Mouse (Mus musculus) ovary, postnatal 36 days (tissue): ENCODE measurements around the gene Emc9.

Experiments used
- DNase-seq: peaks from one replicate; pipeline ENCODE4 v3.0.0; 2022; ENCODE audit warnings: low spot score, mixed read lengths

Gene Emc9

DNA sequence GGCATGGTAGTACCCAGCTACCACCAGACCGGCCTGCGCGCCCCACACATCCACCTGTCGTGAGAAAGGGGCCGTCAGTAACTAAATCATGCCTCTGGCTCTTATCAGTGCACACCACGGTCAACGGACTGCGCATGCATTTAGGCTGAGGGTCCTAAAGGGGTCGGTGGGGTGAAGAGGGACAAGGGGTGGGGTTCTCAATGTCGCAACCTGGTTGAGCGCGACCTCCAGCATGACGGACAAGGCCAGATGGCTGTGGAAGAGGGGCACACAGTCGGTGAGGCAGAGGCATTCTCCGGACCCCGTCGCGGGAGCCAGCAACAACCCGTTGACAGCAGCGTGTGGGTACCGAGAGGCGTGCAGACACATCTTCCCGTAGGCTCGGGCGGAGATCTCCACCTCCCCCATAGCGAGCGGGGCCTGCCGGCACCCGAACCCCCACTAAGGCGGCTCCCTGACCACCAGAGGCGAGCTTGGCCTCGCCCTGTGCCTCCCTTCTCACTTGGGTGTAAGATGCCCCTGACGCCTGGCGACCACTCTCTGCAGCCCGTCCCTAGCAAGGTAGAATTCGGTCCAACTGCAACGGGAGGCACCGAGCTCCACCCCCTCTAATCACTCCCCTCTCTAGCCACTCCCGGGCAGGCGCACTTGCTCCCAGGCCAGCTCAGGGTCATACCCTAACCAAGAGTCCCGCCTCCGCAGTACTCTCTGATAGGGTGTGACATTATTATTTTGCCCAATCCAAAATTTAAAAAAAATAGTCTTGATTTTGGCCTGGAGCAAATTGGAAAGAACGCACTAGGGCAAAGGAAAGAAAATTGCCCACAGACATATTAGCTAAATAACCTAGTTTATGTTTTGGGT is at the start of gene Emc9:
Gene Emc9, minus strand, starts transcription at position 601 of the 864 bp plus-strand sequence.
- DNase-seq, result peak; percentile 82

DNA sequence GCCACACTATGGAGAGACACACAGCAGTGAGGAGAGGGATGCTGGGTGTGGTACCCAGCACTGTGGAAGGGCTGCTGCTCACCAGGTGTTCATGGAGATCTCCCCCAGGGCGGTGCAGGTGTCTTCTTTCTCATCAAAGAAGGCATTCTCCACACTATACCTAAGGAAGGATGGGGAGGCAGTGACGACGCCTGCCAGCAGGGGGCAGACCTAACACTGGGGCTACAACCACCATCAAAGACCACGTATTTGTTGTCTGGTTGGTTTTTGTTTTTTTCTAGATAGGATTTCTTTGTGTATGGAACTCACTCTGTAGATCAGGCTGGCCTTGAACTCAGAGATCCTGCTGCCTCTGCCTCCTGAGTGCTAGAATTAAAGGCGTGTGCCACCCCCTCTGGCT is 44.2 kb upstream of the Emc9 start:
- peak; percentile 32 for DNase-seq

DNA sequence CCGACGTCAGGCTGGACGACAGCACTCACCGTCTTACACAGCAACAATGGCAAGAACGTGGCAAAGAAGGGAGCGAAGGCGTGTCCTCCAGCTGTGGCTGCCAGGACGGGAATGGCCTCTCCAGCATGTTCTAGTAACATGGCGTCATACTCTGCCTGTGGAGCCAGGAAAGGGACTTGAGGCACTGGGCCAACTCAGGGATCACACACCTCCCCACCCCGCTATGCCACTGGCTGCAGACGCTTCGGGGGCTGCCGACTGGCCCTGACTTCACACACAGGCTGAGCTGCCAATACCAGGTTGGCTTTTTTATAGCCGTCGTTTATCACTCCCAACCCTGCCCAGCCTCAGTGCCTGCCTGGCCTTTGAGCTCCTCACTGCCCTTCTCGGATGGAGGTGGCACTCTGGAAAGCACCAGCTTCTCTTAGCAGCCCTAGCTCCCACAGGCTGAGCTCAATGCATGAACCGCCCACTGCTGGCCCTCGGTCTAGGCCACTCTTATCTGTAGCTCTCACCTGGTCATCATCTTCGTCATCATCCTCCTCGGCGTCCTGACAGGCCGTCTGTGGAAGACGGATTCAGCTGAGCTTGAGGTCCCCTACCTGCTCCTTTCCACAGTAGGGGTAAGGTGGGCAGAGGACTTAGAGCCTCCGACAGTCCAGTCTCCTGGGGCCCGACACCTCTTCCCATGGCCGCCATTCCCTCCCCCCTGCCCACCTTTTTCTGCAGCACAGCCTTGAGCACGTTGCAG is 43.1 kb upstream of the Emc9 start:
- no peak for DNase-seq

DNA sequence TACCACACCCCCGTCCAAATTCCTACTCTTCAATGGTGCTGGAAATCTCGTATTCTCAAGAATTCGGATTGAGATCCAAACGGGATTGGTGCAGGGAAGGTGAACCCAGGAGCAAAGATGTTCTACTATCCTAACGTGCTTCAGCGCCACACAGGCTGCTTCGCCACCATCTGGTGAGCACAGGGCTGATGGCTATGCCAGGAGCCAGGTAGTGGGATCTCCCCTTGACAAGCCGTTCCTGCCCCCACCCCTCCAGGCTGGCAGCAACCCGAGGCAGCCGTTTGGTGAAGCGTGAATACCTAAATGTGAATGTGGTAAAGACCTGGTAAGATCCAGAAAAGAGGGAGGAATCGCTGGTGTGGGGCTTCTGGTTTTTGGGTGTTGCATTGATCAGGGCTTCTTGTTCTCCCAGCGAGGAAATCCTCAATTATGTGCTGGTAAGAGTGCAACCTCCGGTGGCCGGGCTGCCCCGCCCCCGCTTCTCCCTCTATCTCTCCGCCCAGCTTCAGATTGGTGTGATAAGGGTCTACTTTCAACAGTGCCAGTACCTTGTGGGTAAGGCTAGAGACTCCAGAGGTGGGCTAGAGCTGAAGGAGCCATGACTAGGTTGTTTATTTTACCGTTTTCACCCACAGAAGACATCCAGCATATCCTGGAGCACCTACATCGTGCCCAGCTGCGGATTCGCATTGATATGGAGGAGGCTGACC is 33.5 kb upstream of the Emc9 start:
- no peak for DNase-seq

DNA sequence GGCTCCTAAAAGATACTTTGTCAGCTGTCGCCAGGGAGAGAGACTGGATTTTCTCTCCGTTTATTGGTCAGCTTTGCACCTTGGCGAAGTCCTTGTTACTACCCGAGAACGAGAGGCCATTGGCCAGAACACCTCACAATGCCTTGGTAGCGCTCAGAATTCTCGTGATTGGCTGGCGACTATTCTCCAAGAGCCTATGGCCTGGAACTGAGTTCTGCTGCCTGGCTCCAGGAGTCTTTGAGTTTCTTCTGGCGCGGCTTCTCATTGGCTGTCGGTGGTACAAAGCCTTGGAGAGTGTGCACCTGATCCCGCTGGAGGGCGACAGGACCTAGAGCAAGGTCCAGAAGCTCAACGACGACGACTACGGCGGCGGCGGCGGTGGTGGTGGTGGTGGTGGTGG is 32.7 kb upstream of the Emc9 start, which contains the start of gene Rec8:
Gene Rec8, plus strand, starts transcription at position 216 of the 400 bp plus-strand sequence.
- DNase-seq, result peak; percentile 32

DNA sequence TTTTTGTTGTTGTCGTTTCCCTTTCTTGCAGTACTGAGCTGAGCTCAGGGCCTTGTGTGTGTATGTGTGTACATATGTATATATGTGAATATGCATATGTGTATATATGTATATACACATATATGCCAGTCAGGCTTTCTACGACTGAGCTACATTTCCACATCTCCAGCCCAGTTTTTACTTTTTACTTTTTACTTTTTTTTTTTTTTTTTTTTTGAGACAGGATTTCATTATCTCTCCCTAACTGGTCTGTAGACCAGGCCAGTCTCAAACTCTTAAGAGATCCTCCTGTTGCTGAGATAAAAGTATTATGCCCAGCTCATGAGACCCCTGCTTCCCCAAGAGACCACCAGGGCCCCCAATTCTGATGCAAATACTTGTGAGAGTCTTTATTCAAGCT is 31.7 kb upstream of the Emc9 start:
- no peak for DNase-seq

DNA sequence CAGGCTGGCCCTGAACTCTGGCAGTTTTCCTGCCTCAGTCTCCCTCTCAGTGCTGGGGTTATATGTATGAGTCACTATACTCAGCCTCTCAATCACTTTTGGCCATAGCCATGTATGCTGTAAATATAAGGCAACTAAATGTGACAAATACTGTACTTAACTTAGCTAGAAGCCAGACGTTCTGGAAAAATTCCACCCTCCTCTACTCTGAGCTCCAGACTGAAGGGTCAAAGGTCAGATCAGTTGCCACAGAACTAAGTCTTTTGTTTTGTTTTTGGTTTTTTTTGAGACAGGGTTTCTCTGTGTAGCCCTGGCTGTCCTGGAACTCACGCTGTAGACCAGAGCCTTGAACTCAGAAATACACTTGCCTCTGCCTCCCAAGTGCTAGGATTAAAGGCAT is 30.8 kb upstream of the Emc9 start:
- DNase-seq, result no peak

DNA sequence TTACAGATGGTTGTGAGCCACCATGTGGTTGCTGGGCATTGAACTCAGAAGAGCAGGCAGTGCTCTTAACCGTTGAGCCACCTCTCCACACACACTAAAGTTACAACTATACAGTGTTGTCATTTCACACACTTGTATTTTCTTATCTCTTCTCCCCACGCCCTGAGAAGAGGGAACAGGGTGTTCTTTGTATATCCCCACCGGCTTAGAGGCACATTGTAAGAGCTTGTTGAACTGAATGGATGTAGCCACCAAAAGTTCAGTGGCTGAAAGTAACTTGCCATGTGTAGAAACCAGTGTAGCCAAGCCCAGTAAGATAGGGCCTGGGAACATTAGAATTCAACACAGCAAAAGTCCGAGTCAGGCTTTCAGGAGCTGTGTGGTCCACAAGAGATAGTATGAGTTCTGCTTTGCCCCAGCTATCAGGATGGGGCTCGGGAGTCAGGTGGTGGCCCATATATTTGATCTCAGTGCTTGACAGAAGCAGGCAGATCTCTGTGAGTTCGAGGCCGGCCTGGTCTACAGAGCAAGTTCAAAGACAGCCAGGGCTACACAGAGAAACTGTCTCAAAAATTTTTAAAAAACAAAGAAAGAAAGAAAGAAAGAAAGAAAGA is 29.6 kb upstream of the Emc9 start:
- no peak for DNase-seq

DNA sequence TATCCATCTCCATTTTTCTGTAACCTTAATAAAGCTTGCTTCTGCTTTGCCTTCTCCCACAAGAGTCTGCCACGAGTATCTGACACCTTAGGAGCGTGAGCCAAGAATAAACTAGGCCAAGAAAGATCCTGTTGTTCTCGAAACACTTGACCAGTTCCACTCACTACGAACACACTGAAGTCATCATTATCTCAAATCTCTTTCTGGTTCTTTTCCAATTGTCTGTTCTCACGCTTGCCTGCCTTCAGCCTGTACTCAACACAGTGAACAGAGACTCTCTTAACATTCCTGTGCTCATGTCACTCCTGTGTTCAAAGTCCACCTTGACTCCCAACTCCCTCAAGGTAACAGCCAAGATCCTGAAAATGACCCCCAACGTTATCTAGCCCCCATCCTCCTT is 28.2 kb upstream of the Emc9 start:
- DNase-seq, result no peak

DNA sequence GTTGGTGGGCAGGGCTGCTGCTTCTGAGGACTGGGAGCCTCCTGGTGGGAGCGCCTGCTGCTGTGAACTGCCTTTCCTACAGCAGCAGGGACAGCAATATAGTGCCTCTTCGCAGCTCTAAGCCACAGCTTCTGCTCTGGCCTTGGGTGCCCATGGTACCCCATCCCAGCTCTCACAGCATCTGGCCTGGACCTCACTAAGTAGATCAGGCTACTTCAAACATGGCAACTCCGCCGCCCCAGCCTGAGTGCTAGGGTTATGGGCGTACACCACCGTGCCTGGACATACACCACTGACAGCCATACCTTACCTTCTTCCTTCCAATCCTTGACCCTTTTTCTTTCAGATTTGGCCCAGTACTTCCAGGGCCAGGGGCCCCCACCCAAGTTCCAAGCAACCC is 23.2 kb upstream of the Emc9 start:
- DNase-seq, result no peak

DNA sequence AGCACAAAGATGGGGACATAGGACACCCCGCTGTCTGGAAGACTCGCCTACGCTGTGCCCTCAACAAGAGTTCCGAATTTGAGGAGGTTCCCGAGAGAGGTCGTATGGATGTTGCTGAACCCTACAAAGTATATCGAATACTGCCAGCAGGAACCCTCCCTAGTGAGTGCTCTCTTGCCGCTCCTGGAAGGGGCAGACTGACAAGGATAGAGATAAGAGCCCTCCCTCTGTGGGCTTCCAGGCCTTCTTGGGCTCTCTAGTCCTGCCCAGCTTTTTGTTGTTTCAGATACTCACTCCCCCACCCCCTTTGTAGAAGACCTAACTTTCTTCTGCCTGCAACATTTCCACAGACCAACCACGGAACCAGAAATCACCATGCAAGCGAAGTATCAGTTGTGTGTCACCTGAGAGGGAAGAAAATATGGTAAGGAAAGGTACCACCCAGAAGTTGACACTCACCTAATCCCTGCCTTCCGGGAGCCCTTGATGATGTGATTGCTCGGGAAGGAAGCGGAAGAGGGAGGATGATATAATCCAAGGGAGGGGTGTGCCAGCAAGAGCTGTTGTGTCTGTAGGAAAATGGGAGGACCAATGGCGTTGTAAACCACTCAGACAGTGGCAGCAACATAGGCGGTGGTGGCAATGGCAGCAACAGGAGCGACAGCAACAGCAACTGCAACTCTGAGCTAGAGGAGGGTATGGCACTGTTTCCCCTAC is 20.8 kb upstream of the Emc9 start:
- no peak for DNase-seq

DNA sequence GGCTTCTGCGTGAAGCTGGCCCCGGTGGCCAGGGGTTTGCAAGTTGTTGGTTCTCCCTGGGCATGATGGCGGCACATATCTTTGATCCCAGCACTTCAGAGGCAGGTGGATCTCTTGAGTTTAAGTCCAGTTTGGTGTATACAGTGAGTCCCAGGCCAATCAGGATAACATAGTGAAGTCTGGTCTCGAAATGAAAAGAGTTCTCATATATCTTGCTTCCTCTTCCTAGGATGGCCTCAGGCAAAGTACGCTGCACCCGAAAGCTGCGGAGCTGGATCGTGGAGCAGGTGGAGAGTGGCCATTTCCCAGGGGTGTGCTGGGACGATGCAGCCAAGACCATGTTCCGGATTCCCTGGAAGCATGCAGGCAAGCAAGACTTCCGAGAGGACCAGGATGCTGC is 19.7 kb upstream of the Emc9 start:
- no peak for DNase-seq

DNA sequence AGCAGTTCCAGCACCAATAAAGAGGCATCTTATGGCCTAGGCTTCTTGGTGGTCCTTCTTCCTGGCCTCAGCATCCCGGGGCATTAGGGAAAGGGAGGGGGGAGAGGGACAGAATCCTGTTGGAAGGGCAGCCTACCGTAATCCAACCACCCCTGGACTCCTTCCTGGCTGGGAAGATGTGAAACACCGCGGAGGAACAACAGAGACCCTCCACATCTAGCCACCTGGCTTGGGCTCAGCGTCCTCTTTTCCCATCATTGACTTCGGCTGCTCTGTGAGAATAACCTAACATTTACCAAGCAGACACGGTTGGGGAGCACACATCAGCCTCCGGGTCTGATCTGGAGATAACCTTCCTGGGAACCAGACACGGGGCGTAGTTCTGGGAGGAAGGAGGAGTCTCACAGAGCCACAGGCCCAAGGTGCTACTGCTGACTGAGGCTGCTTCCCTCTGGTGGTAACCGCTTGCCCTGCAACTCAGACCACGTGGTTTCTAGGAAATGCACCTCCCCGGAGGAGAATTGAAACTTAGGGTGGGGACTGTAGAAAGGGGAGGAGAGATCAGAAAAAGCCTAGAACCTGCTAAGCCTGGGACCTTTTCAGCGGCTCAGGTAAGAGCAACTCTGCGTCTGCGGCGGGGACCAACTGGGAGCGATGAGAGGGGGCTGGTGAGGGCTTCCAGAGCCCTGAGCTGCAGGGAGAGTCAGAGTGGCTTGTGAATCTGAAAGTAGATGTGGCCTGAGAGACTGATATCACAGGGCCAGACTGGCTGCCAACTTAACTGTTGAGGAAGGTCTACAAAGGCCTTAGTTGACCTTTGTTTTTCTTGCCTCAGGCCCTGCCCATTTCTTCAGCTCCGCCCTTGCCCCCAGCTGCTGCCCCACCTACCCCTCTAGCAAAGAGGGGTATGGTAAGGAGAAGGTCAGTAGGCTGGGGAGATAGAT is 18.8 kb upstream of the Emc9 start:
- DNase-seq, result peak; percentile 87

DNA sequence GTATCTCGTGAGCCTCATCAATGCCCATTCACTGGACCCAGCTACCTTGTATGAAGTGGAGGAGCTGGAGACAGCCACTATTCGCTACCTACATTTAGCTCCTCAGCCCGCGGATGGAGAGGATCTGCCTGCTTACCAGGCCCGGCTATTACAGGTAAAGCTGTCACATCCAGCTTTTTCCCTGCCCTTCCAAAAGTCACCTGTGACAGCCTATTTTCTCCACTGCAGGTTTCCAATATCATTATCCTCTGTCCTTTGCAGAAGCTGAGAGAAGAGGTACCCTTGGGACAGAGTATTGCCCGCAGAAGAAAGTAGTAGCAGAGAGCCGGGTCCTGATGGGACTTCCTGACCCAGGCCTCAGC is 18.1 kb upstream of the Emc9 start, which contains the start of gene Irf9:
Gene Irf9, plus strand, starts transcription at position 301 of the 362 bp plus-strand sequence.
- no peak for DNase-seq

DNA sequence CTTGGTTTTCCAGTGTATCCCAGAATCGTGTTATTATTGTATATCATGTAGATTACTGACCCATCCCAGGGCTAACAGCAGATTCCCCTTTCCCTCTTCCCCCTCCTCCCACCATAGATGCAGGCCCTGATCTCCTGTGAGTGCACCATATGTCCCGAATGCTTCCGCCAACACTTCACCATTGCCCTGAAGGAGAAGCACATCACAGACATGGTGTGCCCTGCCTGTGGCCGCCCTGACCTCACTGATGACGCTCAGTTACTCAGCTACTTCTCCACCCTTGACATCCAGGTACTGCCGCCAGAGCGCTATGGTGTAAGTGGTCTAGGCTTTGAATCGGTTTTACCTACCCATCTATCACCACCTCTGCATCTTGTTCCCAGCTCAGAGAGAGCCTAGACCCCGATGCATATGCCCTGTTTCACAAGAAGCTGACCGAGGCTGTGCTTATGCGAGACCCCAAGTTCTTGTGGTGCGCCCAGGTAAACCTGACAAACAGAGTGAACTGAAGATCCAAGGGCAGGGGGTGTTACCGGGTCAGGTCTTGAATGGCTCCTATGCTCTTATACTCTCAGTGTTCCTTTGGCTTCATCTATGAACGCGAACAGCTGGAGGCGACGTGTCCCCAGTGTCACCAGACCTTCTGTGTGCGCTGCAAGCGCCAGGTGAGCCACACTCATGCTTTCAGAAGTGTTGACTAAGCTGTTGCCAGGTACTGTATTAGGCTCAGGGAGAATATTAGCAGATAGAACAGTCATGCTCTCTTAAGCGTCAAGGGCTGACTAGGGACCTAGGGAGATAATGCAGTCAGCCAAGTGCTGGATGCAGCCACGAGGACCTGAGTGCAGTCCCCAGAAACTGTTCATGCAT is 13.7 kb upstream of the Emc9 start:
- DNase-seq, result no peak

DNA sequence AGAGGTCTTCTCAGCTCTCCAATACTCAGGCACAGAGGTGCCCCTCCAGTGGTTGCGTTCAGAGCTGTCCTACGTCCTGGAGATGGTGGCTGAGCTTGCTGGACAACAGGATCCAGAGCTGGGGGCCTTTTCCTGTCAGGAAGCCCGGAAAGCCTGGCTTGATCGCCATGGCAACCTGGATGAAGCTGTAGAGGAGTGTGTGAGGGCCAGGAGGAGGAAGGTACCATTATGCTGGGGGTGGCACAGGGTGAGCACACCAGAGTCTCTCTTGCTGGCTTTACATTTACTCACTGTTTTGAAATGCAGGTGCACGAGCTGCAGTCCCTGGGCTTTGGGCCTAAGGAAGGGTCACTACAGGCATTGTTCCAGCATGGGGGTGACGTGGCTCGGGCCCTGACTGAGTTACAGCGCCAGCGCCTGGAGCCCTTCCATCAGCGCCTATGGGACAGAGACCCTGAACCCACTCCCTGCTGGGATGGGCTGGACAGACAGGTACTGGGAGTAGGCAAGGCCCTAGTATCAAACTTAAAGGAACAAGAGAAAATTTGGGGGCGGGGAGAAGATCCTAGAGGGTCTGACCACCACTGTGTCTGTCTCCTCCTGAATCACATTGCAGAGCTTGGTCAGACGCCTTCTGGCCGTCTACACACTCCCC is 11.1 kb upstream of the Emc9 start:
- no peak for DNase-seq

DNA sequence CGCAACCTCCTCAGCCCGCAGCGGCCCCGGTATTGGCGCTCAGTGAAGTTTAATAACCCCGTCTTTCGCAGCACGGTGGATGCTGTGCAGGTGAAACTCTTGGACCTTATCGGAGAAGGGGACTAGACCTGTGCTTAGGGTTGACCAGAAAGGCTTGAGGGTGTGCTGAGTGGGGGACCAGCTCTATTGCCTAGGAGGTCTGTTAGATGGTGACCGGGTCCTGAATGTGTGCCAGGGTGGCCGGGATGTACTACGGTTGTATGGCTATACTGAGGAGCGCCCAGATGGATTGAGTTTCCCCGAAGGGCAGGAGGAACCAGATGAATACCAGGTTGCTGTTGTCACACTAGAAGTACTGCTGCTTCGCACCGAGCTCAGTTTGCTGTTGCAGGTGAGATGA is 7.1 kb upstream of the Emc9 start:
- no peak for DNase-seq

DNA sequence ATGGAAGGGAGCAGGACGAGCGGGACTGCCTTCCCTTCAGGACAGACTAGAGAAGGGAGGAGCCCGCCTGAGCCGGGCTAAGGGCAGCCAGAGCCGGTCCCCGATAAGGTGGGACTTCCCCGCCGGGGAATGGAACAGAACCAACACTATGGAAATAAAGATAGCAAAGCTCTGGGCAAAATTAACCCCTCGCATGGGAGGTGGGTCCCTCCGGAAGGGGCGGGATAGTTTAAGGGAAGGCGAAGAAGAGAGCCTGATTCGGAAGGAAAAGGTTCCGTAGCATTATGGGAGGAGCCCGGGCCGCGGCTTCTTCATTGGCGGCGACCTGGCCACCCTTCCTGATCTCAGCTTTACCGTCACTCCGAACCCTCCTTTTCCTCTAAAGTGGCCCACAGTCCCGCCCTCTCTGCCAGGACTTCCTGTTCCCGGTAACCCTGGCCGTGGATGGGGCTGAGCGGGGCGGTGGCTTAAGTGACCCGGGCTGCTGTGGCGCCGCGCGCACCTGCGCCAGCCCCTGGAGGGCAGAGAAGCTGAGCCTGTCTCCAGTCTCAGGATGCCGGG is 6.3 kb upstream of the Emc9 start, which contains the start of gene Rnf31:
Gene Rnf31, plus strand, starts transcription at position 378 of the 561 bp plus-strand sequence.
- peak; percentile 91 for DNase-seq
